ENCODE assay signal across 24 mouse cellular contexts in genomic region chr7:143160057-143160456, GRCm38 (mm10). TPM values are rescaled to one million over a fixed set of nuclear protein-coding genes. Genes with fewer than 3 reads are reported as not detected.
A peak's percentile ranks its signal among the peaks of the same experiment; 100 is the strongest.
DNase-seq lines count a peak whose midpoint lies in the region; ATAC-seq and TF ChIP-seq lines count a peak whose summit lies in the region.
"Had no signal": no experiment of that assay in that cellular context is flagged by ENCODE, and none has a peak within 500 bp of the region (broad histone marks: within the 10 kb centered on the region; RNA-seq: fewer than 3 reads in every experiment).

No protein-coding gene starts in this region.

- no peaks in the 10 kb centered on the region for H3K36me3 ChIP-seq in hindbrain, embryonic 11.5 days (ENCODE audit: control insufficient read depth, insufficient read depth, low read length)
- no peaks in the 10 kb centered on the region for H3K36me3 ChIP-seq in hindbrain, postnatal 0 days (ENCODE audit: insufficient read depth, low read length)
- H3K36me3 ChIP-seq in midbrain, embryonic 11.5 days (ENCODE audit: control insufficient read depth, insufficient read depth, low read length), result no peaks in the 10 kb centered on the region
- H3K36me3 ChIP-seq in midbrain, embryonic 15.5 days (replicated peaks), result no peaks in the 10 kb centered on the region
- no peaks in the 10 kb centered on the region for H3K36me3 ChIP-seq in limb, embryonic 14.5 days (ENCODE audit: control insufficient read depth, insufficient read depth, low read length)
- H3K36me3 ChIP-seq: embryonic facial prominence, embryonic 12.5 days; forebrain, embryonic 15.5 days; hindbrain, embryonic 15.5 days; neural tube, embryonic 13.5 days had no signal

- TF ChIP-seq CTCF in hindbrain, postnatal 0 days (IDR thresholded peaks at IDR 0.05; ENCODE audit: low read depth), result no peak

- peak; percentile 68 for DNase-seq in heart, adult 11 months
- DNase-seq in heart, adult 8-10 months (ENCODE audit: low spot score), result no peak
- DNase-seq in hindbrain, embryonic 11.5 days (ENCODE audit: low spot score), result no peak
- DNase-seq in hindbrain, postnatal 0 days (ENCODE audit: low spot score), result no peak
- DNase-seq in midbrain, embryonic 11.5 days (ENCODE audit: low spot score, missing footprints), result peak; percentile 81
- no peak for DNase-seq in limb, embryonic 14.5 days (ENCODE audit: low spot score)
- DNase-seq: adrenal gland, adult 8-10 months; cerebellum, adult 9-10 months; gastrocnemius, postnatal 14 days; liver; liver, postnatal 0 days; lung, postnatal 10 days; thymus, postnatal 14 days had no signal

- no peaks in the 10 kb centered on the region for H3K9me3 ChIP-seq in hindbrain, embryonic 11.5 days (ENCODE audit: control insufficient read depth, low read length)
- no peaks in the 10 kb centered on the region for H3K9me3 ChIP-seq in hindbrain, postnatal 0 days (ENCODE audit: low read length)
- H3K9me3 ChIP-seq in midbrain, embryonic 11.5 days (ENCODE audit: control insufficient read depth, low read length), result no peaks in the 10 kb centered on the region
- no peaks in the 10 kb centered on the region for H3K9me3 ChIP-seq in midbrain, embryonic 15.5 days
- H3K9me3 ChIP-seq in limb, embryonic 14.5 days (ENCODE audit: control insufficient read depth, low read length), result no peaks in the 10 kb centered on the region
- H3K9me3 ChIP-seq: embryonic facial prominence, embryonic 12.5 days; forebrain, embryonic 15.5 days; hindbrain, embryonic 15.5 days; neural tube, embryonic 13.5 days had no signal

- TF ChIP-seq POLR2A in limb, embryonic 14.5 days (IDR thresholded peaks at IDR 0.05; ENCODE audit: borderline replicate concordance, extremely low read depth, insufficient read depth, insufficient read length), result no peak

- no peaks in the 10 kb centered on the region; the same call in 1 of the 2 replicates for H3K27me3 ChIP-seq in hindbrain, embryonic 11.5 days (ENCODE audit: control insufficient read depth, insufficient read depth, low read length)
- H3K27me3 ChIP-seq in hindbrain, postnatal 0 days (ENCODE audit: insufficient read depth, low read length), result no peaks in the 10 kb centered on the region
- no peaks in the 10 kb centered on the region; the same call in 1 of the 2 replicates for H3K27me3 ChIP-seq in midbrain, embryonic 11.5 days (ENCODE audit: control insufficient read depth, insufficient read depth, low read length)
- no peaks in the 10 kb centered on the region for H3K27me3 ChIP-seq in midbrain, embryonic 15.5 days (replicated peaks)
- no peaks in the 10 kb centered on the region for H3K27me3 ChIP-seq in limb, embryonic 14.5 days (ENCODE audit: control insufficient read depth, insufficient read depth, low read length)
- H3K27me3 ChIP-seq: embryonic facial prominence, embryonic 12.5 days; forebrain, embryonic 15.5 days; hindbrain, embryonic 15.5 days; neural tube, embryonic 13.5 days; Patski had no signal

- no peak overlapping the region for H3K9ac ChIP-seq in hindbrain, embryonic 11.5 days (ENCODE audit: low read depth, low read length)
- H3K9ac ChIP-seq in hindbrain, postnatal 0 days (replicated peaks; ENCODE audit: low read length), result no peak overlapping the region
- H3K9ac ChIP-seq in midbrain, embryonic 11.5 days (ENCODE audit: low read length), result no peak overlapping the region
- no peak overlapping the region for H3K9ac ChIP-seq in midbrain, embryonic 15.5 days
- 0 out of 2 replicates have a peak overlapping the region, but pooled peaks have one; percentile 2 for H3K9ac ChIP-seq in limb, embryonic 14.5 days (ENCODE audit: low read depth, low read length, severe bottlenecking)
- H3K9ac ChIP-seq: embryonic facial prominence, embryonic 12.5 days; forebrain, embryonic 15.5 days; hindbrain, embryonic 15.5 days; liver, postnatal 0 days; neural tube, embryonic 13.5 days had no signal

- no peak overlapping the region for H3K4me2 ChIP-seq in hindbrain, embryonic 11.5 days (replicated peaks; ENCODE audit: low read depth, low read length)
- no peak overlapping the region for H3K4me2 ChIP-seq in hindbrain, postnatal 0 days (ENCODE audit: low read depth, low read length)
- H3K4me2 ChIP-seq in midbrain, embryonic 11.5 days, result no peak overlapping the region
- H3K4me2 ChIP-seq in midbrain, embryonic 15.5 days, result no peak overlapping the region
- no peak overlapping the region for H3K4me2 ChIP-seq in limb, embryonic 14.5 days (replicated peaks; ENCODE audit: low read depth, low read length, severe bottlenecking)
- H3K4me2 ChIP-seq: embryonic facial prominence, embryonic 12.5 days; forebrain, embryonic 15.5 days; hindbrain, embryonic 15.5 days; neural tube, embryonic 13.5 days had no signal

- WGBS in hindbrain, embryonic 11.5 days, result 44% methylated on average over 5 of the region's 5 CpGs
- 45% methylated on average over 5 of the region's 5 CpGs for WGBS in hindbrain, postnatal 0 days
- 70% methylated on average over 5 of the region's 5 CpGs for WGBS in midbrain, embryonic 11.5 days
- WGBS in midbrain, embryonic 15.5 days, result 70% methylated on average over 5 of the region's 5 CpGs
- 71% methylated on average over 5 of the region's 5 CpGs for WGBS in limb, embryonic 14.5 days

- H3K4me3 ChIP-seq in hindbrain, embryonic 11.5 days (ENCODE audit: low read depth, low read length), result no peak overlapping the region
- H3K4me3 ChIP-seq in hindbrain, postnatal 0 days (ENCODE audit: low read length), result no peak overlapping the region
- H3K4me3 ChIP-seq in midbrain, embryonic 11.5 days (ENCODE audit: low read depth, low read length), result no peak overlapping the region
- no peak overlapping the region for H3K4me3 ChIP-seq in midbrain, embryonic 15.5 days
- H3K4me3 ChIP-seq in limb, embryonic 14.5 days (replicated peaks; ENCODE audit: low read length), result no peak overlapping the region
- H3K4me3 ChIP-seq: embryonic facial prominence, embryonic 12.5 days; erythroblast, embryonic 14.5 days; forebrain, embryonic 15.5 days; hindbrain, embryonic 15.5 days; neural tube, embryonic 13.5 days had no signal

- peak; percentile 25; the same call in 1 of the 2 replicates for ATAC-seq in hindbrain, embryonic 11.5 days (ENCODE audit: low FRiP score)
- ATAC-seq in hindbrain, postnatal 0 days, result no peak
- ATAC-seq in midbrain, embryonic 11.5 days (ENCODE audit: low FRiP score), result no peak
- ATAC-seq in midbrain, embryonic 15.5 days (replicated peaks), result no peak
- ATAC-seq in limb, embryonic 14.5 days (ENCODE audit: low FRiP score, low read depth), result no peak
- ATAC-seq: CD4-positive, CD25-positive, alpha-beta regulatory T cell, adult 4 months; forebrain, embryonic 15.5 days; intestine, postnatal 0 days; liver, postnatal 0 days; Patski had no signal

- H3K4me1 ChIP-seq in hindbrain, embryonic 11.5 days (replicated peaks; ENCODE audit: control insufficient read depth, insufficient read depth, low read length), result peaks cover 6% of the 10 kb centered on the region
- H3K4me1 ChIP-seq in hindbrain, postnatal 0 days (ENCODE audit: insufficient read depth, low read length), result no peaks in the 10 kb centered on the region
- peaks cover 8% of the 10 kb centered on the region for H3K4me1 ChIP-seq in midbrain, embryonic 11.5 days (ENCODE audit: control insufficient read depth, insufficient read depth, low read length)
- H3K4me1 ChIP-seq in midbrain, embryonic 15.5 days, result peaks cover 6% of the 10 kb centered on the region
- peaks cover 23% of the 10 kb centered on the region for H3K4me1 ChIP-seq in limb, embryonic 14.5 days (ENCODE audit: control insufficient read depth, insufficient read depth, low read length)
- H3K4me1 ChIP-seq: forebrain, embryonic 15.5 days; hindbrain, embryonic 15.5 days had no signal

- no peak overlapping the region for H3K27ac ChIP-seq in hindbrain, embryonic 11.5 days (ENCODE audit: low read depth, low read length)
- H3K27ac ChIP-seq in hindbrain, postnatal 0 days, result no peak overlapping the region
- H3K27ac ChIP-seq in midbrain, embryonic 11.5 days (ENCODE audit: low read depth, low read length), result no peak overlapping the region
- no peak overlapping the region for H3K27ac ChIP-seq in midbrain, embryonic 15.5 days
- no peak overlapping the region for H3K27ac ChIP-seq in limb, embryonic 14.5 days (replicated peaks; ENCODE audit: low read depth, low read length)
- H3K27ac ChIP-seq: embryonic facial prominence, embryonic 12.5 days; forebrain, embryonic 15.5 days; hindbrain, embryonic 15.5 days; neural tube, embryonic 13.5 days had no signal

RNA-seq across cellular contexts. Expression of gene Kcnq1, which starts 53.9 kb away (rescaled TPM):
- 10 to 100 TPM; 30.9 to 36.9 (median 32.8) TPM for total RNA-seq in heart, adult 8-10 months (2022)
- polyA plus RNA-seq in hindbrain, embryonic 11.5 days (2014; fragmentation: Nextera tagmentation; extraction: Ambion mirVana), result 1.7 and 2.5 TPM in 2 replicates
- 1.2 and 1.9 TPM in 2 replicates for total RNA-seq in hindbrain, postnatal 0 days (2014; rRNA removed)
- 1.1 and 1.4 TPM in 2 replicates for polyA plus RNA-seq in hindbrain, postnatal 0 days (2015; fragmentation: Nextera tagmentation; extraction: Ambion mirVana)
- 1.1 and 1.6 TPM in 2 replicates for polyA plus RNA-seq in midbrain, embryonic 11.5 days (2014; fragmentation: Nextera tagmentation; extraction: Ambion mirVana)
- 1.3 and 1.8 TPM in 2 replicates for polyA plus RNA-seq in midbrain, embryonic 15.5 days (2015; fragmentation: Nextera tagmentation; extraction: Ambion mirVana)
- polyA plus RNA-seq in limb, embryonic 14.5 days (2012; rRNA removed), result 1.7 and 2.7 TPM in 2 replicates
- 1.3 and 1.5 TPM in 2 replicates for polyA plus RNA-seq in limb, embryonic 14.5 days (2014; fragmentation: Nextera tagmentation; extraction: Ambion mirVana)
- total RNA-seq: common myeloid progenitor, adult 5-6 weeks; megakaryocyte progenitor cell, adult 5-6 weeks had no signal
- polyA plus RNA-seq: CD4-positive, CD25-positive, alpha-beta regulatory T cell, adult 4 months had no signal

Comparison
In these comparisons a context has a peak if more than half of its experiments do, and no peak if none do; other contexts are left out.
1. DNase-seq: peak in heart, adult 11 months (single experiment) and midbrain, embryonic 11.5 days (single experiment); none in heart, adult 8-10 months (single experiment), hindbrain, embryonic 11.5 days (single experiment), hindbrain, postnatal 0 days (single experiment) and limb, embryonic 14.5 days (single experiment).